Mouse (Mus musculus): Measurements from ENCODE around the gene Inpp5a.

Gene Inpp5a

GRCm38 (mm10) chr7:139388670-139389212 is at the start of gene Inpp5a:
Inpp5a (plus strand) TSS chr7:139389109.
- in situ Hi-C loops (cut with MseI, MboI): loop anchor here in 1 of 2 experiments (10.0 kb wide), 1 partner anchor 164 kb away; no protein-coding TSS in a partner anchor

DNA sequence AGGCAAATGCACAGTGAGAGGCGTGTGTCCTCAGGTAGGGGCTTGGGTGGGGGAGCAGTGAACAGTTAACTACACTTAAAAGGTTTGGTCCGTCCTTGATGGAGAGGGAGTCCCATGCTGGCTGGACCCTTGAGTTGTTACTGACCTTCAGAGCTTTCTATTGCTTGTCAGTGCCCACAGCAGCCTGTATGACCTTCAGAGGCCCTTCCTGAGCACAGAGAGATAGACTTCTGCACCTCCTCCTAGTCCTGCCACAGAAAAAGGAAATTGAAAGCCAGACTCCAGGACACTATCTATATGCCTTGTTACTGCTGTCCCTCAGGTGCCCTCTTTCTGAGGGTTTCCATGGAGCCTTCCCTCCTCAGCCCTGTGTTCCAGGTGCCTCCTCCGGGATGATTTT is 49.7 kb upstream of the Inpp5a start:
- in situ Hi-C loops (cut with MseI, MboI): no loop called here

GRCm38 (mm10) chr7:139341020-139341660 is 47.8 kb upstream of the Inpp5a start:
- in situ Hi-C loops (cut with MseI, MboI): no loop called here

GRCm38 (mm10) chr7:139342809-139343208 is 46.1 kb upstream of the Inpp5a start:
- in situ Hi-C loops (cut with MseI, MboI): no loop called here

DNA sequence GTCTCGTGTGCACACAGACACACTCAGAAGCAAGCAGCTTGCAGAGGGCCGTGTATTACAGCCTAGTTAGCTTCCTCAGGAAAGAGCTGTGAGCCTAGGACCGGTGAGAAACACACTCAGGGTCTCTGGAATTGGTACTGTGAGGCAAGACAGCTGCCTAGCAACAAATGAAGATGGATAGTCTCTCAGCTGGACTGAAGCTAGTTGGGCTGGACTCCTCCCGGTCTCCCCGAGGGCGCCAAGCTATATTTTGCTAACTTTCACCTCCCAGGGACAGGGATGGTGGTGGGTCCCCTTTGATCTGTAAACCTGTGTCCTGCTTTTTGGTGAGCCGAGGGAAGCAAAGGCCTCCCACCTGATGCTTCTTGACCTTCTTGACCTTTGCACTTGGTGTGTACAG is 41.9 kb upstream of the Inpp5a start:
- in situ Hi-C loops (cut with MseI, MboI): no loop called here

DNA sequence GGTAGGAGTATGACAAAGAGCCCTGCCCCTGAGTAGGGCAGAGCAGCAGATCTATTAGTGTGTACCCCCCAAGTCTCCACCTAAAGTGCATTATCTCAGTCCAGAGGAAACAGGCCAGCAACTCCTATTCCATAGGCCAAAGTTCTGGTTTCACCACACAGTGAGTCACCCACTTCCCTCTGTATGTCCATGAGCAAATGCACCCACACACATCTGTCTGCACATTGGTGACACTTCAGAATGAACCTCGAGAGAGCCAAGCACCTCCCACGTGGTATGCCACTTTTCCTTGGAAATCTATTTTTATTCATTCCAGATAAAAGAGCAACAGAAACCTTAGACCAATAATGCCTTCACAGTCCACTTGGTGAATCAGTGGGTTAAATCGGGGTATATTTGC is 38.3 kb upstream of the Inpp5a start:
- in situ Hi-C loops (cut with MseI, MboI): no loop called here

DNA sequence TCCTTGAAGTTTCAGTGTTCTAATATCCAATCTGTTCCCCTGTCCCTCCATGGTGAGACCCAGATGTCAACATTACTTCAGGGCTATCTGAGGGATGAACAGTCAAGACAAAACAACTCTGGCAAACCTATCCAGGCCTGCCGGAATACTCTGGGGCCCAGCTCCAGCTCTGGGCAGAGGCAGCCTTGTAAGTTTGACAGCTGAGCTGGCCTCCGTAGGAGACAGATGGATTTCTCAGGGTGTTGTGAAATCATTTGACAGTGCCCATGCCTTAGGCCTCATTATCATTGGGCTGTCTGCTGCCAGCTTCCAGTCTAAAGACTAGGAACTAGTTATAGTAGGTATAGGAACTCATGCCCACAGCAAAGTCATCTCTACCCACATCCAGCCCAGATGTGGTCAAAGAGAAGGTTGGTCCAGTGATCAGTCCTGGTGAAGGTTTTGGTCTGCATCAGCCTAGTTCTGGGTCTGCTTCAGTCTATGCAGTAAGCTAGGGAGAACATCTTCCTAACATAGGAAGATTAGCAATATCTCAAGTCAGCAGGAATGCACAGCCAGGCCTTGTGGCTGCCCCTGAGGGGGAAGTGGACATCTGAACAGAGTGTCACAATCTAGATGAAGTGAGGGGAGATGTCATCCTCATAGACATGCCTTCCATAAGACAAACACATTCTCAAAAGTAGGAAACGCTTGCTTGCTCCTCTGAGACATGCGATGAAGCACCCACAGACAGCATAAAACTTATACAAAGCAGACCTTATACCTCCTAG is 34.4 kb upstream of the Inpp5a start:
- in situ Hi-C loops (cut with MseI, MboI): no loop called here

DNA sequence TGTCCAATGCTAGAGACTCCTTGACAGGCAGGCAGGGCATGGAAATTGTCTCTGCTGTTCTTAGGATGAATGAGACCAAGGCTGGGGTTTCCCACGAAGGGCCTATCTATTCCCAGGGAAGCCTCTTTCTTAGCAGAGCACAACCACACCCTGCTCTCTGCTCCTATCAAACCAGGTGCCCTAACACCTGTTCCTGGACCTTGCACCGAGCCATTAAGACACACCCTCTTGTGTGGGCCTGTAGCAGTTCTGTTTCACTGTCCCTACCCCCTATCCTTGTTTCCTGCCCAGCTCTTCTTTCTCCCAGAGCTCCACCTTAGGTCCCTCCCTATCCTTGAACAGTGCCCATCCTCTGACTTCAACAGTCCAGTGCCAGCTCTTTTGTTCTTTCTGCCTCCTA is 31.9 kb upstream of the Inpp5a start:
- in situ Hi-C loops (cut with MseI, MboI): no loop called here

DNA sequence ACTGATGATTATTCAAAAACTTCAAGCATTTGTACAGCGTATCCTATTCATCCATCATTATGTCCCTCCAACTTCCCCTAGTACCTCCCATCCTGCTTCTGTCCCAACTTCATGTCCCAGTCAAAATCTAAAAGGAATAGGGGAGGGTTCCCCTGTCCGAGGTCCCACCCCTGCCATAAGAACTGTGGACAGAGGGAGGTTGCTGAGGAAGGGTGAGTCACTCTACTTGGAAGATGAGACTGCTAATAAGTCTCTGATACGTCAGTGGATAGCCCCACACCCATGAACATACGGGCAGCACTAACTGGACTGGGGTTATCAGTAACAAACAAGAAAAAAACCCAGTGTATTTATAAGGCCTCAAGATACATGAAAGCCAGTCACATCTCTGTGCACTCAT is 29.0 kb upstream of the Inpp5a start:
- in situ Hi-C loops (cut with MseI, MboI): no loop called here

DNA sequence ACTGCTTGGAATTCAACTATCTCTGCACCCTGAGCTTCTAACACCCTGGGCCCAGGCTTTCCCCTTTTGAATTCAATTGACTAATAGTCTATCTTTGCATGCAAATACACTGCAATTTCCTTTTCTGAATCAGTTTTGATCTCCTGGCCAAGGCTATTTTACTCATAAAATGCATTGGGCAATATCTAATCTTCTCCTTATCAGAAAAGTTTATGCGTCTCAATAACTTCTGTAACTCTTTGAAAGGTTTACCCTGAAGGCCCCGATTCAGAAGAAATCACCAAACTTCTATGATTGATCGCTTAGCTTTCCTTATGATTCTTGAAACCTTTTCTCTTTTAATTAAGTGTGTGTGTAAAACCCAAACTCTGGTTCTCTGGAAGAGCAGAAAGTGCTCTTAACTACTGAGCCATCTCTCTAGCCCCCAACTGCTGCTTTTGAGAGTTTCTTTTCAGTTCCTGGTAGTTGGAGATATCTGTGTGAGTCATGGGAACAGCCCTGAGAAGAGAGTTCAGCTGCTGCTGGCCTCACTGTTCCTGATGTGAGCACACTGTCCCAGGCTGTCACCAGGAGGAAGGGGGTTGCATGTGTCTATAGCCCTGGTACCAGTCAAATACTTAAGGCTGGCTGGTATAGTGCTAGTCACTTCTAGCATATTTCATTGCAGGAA is 27.9 kb upstream of the Inpp5a start:
- in situ Hi-C loops (cut with MseI, MboI): no loop called here

GRCm38 (mm10) chr7:139361799-139362198 is 27.1 kb upstream of the Inpp5a start:
- in situ Hi-C loops (cut with MseI, MboI): no loop called here

DNA sequence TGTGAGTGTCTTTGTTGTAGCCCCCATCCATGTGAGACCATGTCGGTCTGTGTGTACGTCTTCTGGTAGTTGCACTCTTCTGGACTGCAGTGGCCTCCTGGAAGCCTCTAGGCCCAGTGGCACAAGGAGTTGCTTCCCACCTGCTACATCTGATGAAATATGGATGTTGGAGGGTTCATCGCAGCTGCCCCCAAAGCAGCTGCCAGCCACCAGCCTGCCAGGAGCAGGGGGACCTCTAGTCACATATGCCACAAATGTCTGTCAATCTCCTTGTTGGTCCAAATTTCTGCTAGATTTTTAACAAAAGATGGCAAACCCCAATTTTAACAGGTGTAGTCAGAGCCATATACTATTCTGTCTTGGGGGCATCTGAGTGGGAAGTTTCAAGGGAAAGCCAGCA is 26.4 kb upstream of the Inpp5a start:
- in situ Hi-C loops (cut with MseI, MboI): no loop called here

DNA sequence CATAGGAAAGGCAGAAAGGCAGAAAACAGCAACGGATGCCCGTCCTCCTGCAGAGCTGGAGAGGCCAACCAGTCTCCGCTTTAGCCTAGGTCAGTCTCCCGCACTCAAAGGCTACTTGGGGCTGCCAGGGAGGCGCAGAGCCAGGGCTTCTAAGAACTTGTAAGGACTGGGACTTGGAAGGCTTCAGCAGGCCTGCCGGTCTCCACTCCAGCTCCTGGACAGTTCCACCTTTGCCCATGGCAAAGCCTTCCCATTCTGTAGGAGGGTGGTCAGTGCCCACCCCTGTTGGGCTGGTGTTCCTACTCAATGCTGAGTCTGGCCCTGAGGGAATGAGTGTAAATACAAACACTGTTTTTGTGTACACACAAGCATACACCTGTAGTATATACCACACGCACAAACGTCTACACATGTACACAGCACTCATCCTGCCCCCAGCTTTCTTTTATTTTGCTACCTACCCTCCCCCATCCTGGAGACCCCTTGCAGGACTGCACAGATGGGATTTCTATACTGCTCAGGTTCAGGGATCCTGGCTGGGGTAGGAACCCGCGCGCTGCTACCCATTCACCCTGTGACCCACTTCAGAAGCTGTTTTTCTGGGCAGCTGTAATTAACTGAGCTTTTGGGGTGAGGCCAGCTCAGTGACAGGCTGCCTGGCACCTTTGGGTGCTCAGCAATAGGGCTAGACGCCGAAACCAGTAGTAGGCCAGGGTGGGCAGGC is 25.5 kb upstream of the Inpp5a start:
- in situ Hi-C loops (cut with MseI, MboI): no loop called here

DNA sequence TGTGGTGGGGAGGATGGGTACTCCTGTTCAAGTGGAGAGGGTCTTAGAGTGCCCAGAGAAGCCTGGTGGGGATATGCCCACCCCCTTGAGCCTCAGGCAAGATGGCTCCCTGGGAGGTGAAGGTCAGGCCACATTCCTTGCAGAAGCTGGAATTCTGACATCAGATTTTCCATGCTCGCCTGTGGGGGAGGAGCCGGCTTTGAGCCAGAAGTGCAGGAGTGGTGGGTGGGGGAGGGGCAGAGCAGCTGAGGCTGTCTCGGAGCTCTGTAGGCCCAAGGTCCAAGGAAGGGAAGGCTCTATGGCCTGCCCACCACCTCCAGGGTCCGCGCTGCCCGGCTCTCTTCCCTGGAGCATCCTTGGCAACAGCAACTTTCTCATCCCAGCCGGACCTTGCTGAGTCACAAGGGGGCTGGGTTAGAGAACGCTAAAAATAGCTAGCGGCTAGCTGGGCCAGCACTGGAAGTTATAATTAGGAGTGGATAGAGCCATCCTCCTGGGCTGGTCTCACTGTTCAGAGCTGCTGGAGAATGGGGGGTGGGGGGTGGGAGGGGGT is 24.8 kb upstream of the Inpp5a start:
- in situ Hi-C loops (cut with MseI, MboI): no loop called here

GRCm38 (mm10) chr7:139364936-139365830 is 23.7 kb upstream of the Inpp5a start:
- in situ Hi-C loops (cut with MseI, MboI): no loop called here

DNA sequence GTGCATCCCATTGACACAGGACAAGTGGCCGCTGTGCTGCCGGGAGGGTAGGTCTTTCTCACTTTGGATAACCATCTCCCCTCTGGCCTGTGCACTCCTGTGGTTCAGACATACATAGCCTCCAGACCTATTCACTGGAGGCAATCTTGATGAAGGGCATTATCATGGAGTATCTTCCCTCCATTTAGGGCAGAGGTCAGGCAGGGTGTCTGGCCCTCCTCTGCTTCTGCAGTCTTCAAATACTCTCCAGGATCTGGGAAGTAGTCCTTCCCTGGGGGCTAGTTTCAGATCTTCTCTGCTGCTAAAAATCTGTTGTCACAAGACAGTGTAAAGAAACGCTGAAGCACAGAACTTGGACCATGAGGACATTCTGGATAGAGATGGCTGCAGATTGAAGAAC is 22.8 kb upstream of the Inpp5a start:
- in situ Hi-C loops (cut with MseI, MboI): no loop called here

GRCm38 (mm10) chr7:139366549-139366948 is 22.4 kb upstream of the Inpp5a start:
- in situ Hi-C loops (cut with MseI, MboI): no loop called here

- in situ Hi-C loops (cut with MseI, MboI): no loop called here
These were observed 20.7 kb upstream of the Inpp5a start for GRCm38 (mm10) chr7:139368218-139368617.

- in situ Hi-C loops (cut with MseI, MboI): no loop called here
These were observed 20.1 kb upstream of the Inpp5a start for GRCm38 (mm10) chr7:139368722-139369380.

All from mouse trophoblast stem cell (cell line).